ENCODE assay signal across 7 mouse cellular contexts in genomic region chr12:98850767-98851166, GRCm38 (mm10). TPM values are rescaled to one million over a fixed set of nuclear protein-coding genes. Genes with fewer than 3 reads are reported as not detected.
DNase-seq lines count a peak whose midpoint lies in the region; ATAC-seq and TF ChIP-seq lines count a peak whose summit lies in the region.

No protein-coding gene starts in this region.

- H3K79me2 ChIP-seq in MEL (ENCODE audit: control insufficient read depth, insufficient read depth, low read length, poor library complexity): no peaks in the 10 kb centered on the region

- peak; percentile 47; the same call in 1 of the 2 replicates for ATAC-seq in liver, embryonic 11.5 days (replicated peaks; ENCODE audit: low FRiP score)

- H3K9ac ChIP-seq in MEL (ENCODE audit: control insufficient read depth, low read depth, low read length, poor library complexity, severe bottlenecking): no peak overlapping the region
- no peak overlapping the region for H3K9ac ChIP-seq in liver, embryonic 11.5 days (ENCODE audit: low read depth, low read length)

- no peaks in the 10 kb centered on the region for H3K27me3 ChIP-seq in MEL (ENCODE audit: control insufficient read depth in 1 of 2, insufficient read depth in 2 of 2, low read length in 2 of 2)
- no peaks in the 10 kb centered on the region for H3K27me3 ChIP-seq in liver, embryonic 11.5 days (replicated peaks; ENCODE audit: control insufficient read depth, insufficient read depth, low read length)

- H3K4me2 ChIP-seq in liver, embryonic 11.5 days: no peak overlapping the region

- WGBS in liver, embryonic 11.5 days: 35% methylated on average over 3 of the region's 3 CpGs

- peak; percentile 39 for TF ChIP-seq RAD21 in MEL (IDR thresholded peaks at IDR 0.05; ENCODE audit: low read depth, low read length)

- H3K27ac ChIP-seq in layer of hippocampus, adult 2 months: 0 out of 2 replicates have a peak overlapping the region, but pooled peaks have one; percentile 14
- no peak overlapping the region for H3K27ac ChIP-seq in MEL (ENCODE audit: control insufficient read depth, low read depth, low read length)
- no peak overlapping the region for H3K27ac ChIP-seq in liver, embryonic 11.5 days (ENCODE audit: low read depth, low read length)

- DNase-seq in layer of hippocampus, adult 2 months (ENCODE audit: low spot score in 2 of 2): peak in 1 of 2 experiments; percentile 33
- no peak for DNase-seq in layer of hippocampus, postnatal 36 days
- DNase-seq in MEL (ENCODE audit: low read depth, low spot score): peak; percentile 54
- DNase-seq in brain, embryonic 18.5 days (ENCODE audit: low read depth, low spot score): peak; percentile 0
- DNase-seq in frontal cortex, postnatal 36 days (ENCODE audit: low spot score in 2 of 2): peak; percentile 11 to 42
- no peak for DNase-seq in liver, embryonic 11.5 days (ENCODE audit: low spot score)
- peak; percentile 29 for DNase-seq in right cerebral cortex, postnatal 25 days

- no peak overlapping the region for H3K4me3 ChIP-seq in layer of hippocampus, adult 2 months
- H3K4me3 ChIP-seq in MEL (ENCODE audit: control insufficient read depth in 1 of 2, insufficient read depth in 1 of 2, low read depth in 2 of 2, low read length in 2 of 2): no peak overlapping the region
- H3K4me3 ChIP-seq in liver, embryonic 11.5 days (ENCODE audit: low read depth, low read length): no peak overlapping the region

- no peaks in the 10 kb centered on the region for H3K9me3 ChIP-seq in MEL (replicated peaks; ENCODE audit: insufficient read depth, low read length)
- H3K9me3 ChIP-seq in liver, embryonic 11.5 days (ENCODE audit: control insufficient read depth, low read length): no peaks in the 10 kb centered on the region

- H3K4me1 ChIP-seq in MEL (ENCODE audit: control insufficient read depth in 1 of 2, insufficient read depth in 2 of 2, low read length in 2 of 2): no peaks in the 10 kb centered on the region
- H3K4me1 ChIP-seq in liver, embryonic 11.5 days (replicated peaks; ENCODE audit: control insufficient read depth, insufficient read depth, low read length): no peaks in the 10 kb centered on the region

- H3K36me3 ChIP-seq in MEL (ENCODE audit: control insufficient read depth in 1 of 2, insufficient read depth in 2 of 2, low read length in 2 of 2): no peaks in the 10 kb centered on the region
- no peaks in the 10 kb centered on the region for H3K36me3 ChIP-seq in liver, embryonic 11.5 days (ENCODE audit: control insufficient read depth, insufficient read depth, low read length)

- peak; percentile 77 for TF ChIP-seq CTCF in layer of hippocampus, adult 2 months (conservative IDR thresholded peaks at IDR 0.05)
- TF ChIP-seq CTCF in MEL (IDR thresholded peaks at IDR 0.05 in 2 of 3, conservative IDR thresholded peaks at IDR 0.05 in 1 of 3; ENCODE audit: control insufficient read depth in 1 of 3, insufficient read depth in 1 of 3, low read depth in 2 of 3, low read length in 3 of 3, poor library complexity in 1 of 3, severe bottlenecking in 1 of 3): peak; percentile 61 to 77 (median 63)

- no peak for TF ChIP-seq EP300 in MEL (IDR thresholded peaks at IDR 0.05; ENCODE audit: low read depth in 1 of 2, low read length in 2 of 2)

- no peak for TF ChIP-seq POLR2A in MEL (IDR thresholded peaks at IDR 0.05; ENCODE audit: control insufficient read depth in 1 of 2, insufficient read depth in 1 of 2, low read depth in 1 of 2, low read length in 2 of 2, poor library complexity in 1 of 2)

TF ChIP-seq in MEL, 35 proteins besides CTCF, POLR2A, EP300 and RAD21:
- TF ChIP-seq USF1 (IDR thresholded peaks at IDR 0.05; ENCODE audit: low read depth, low read length): no peak
- TF ChIP-seq SMC3 (IDR thresholded peaks at IDR 0.05; ENCODE audit: low read depth, low read length): peak; percentile 32
- no peak for TF ChIP-seq NRF1 (IDR thresholded peaks at IDR 0.05; ENCODE audit: insufficient read depth, low read depth, low read length, poor library complexity, severe bottlenecking)
- TF ChIP-seq TBP (IDR thresholded peaks at IDR 0.05; ENCODE audit: low read depth, low read length): no peak
- no peak for TF ChIP-seq ZMIZ1 (IDR thresholded peaks at IDR 0.05; ENCODE audit: low read depth, low read length)
- no peak for TF ChIP-seq RCOR1 (IDR thresholded peaks at IDR 0.05; ENCODE audit: low read depth, low read length)
- no peak for TF ChIP-seq SIN3A (IDR thresholded peaks at IDR 0.05; ENCODE audit: low read length)
- TF ChIP-seq JUND (IDR thresholded peaks at IDR 0.05; ENCODE audit: low read depth, low read length): no peak
- TF ChIP-seq ZNF384 (IDR thresholded peaks at IDR 0.05; ENCODE audit: low read depth, low read length): no peak

RNA-seq across cellular contexts. Expression of gene Eml5, which starts 50.5 kb away (rescaled TPM):
- total RNA-seq in layer of hippocampus, adult 2 months (2021): 100 to 1,000 TPM in 1 of 2 experiments, 10 to 100 TPM in 1; 83.5 to 109 TPM
- 10 to 100 TPM; 87.5 to 91.3 TPM for total RNA-seq in layer of hippocampus, postnatal 36 days (2021)
- 4.7 and 6.2 TPM in 2 replicates for total RNA-seq in MEL (2012; rRNA removed)
- 10 to 100 TPM in 1 of 2 experiments, not detected in 1; 13.2 TPM for polyA plus RNA-seq in MEL (2012; ENCODE audit: insufficient read depth in 1 of 2, insufficient read length in 2 of 2, low read depth in 1 of 2, low replicate concordance in 2 of 2, missing spikeins in 1 of 2)
- polyA plus RNA-seq in liver, embryonic 11.5 days (2014; fragmentation: Nextera tagmentation; extraction: Ambion mirVana): 1.7 and 2.7 TPM in 2 replicates

Comparison
In these comparisons a context has a peak if more than half of its experiments do, and no peak if none do; other contexts are left out.
1. DNase-seq: peak in MEL (single experiment), brain, embryonic 18.5 days (single experiment), frontal cortex, postnatal 36 days (2 of 2) and right cerebral cortex, postnatal 25 days (single experiment); none in layer of hippocampus, postnatal 36 days (0 of 2) and liver, embryonic 11.5 days (single experiment).
2. RNA of gene Eml5, which starts 50.5 kb away (total RNA-seq): 83.5 to 109 TPM in layer of hippocampus, adult 2 months and 87.5 to 91.3 TPM in layer of hippocampus, postnatal 36 days; 4.7 to 6.2 TPM in MEL; every median in the first group is over 10 times any median in the second.